Mouse (Mus musculus): ENCODE measurements around the gene Sdc3. TPM values are rescaled to one million over a fixed set of nuclear protein-coding genes. Genes with fewer than 3 reads are reported as not detected.

Sdc3 gene
- polyA plus RNA-seq, 1 experiment from 2014 or later: 113 TPM

DNA sequence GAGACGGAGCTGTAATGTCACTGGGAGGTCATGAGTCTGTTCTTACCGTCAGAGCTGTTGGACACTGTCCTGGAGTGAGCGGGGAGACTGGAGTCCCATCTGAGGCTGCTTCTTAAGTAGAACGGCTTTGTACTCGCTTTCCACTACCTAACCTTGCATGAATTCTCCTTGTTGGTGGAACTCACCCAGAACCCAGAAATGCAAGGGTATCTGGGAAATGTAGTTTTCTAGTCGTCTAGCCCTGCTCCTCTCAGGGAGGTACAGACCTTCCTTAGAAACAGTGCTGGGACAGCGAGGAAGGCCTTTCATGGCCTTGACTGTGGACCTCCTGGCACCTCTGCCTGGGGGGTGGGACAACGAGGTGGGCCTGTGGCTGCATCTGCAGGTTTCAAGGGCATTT, 67.1 kb downstream of the Sdc3 start:
- no peak overlapping the region for H3K27ac ChIP-seq (ENCODE audit: low read length)
- WGBS: 70% methylated on average over 8 of the region's 8 CpGs

DNA sequence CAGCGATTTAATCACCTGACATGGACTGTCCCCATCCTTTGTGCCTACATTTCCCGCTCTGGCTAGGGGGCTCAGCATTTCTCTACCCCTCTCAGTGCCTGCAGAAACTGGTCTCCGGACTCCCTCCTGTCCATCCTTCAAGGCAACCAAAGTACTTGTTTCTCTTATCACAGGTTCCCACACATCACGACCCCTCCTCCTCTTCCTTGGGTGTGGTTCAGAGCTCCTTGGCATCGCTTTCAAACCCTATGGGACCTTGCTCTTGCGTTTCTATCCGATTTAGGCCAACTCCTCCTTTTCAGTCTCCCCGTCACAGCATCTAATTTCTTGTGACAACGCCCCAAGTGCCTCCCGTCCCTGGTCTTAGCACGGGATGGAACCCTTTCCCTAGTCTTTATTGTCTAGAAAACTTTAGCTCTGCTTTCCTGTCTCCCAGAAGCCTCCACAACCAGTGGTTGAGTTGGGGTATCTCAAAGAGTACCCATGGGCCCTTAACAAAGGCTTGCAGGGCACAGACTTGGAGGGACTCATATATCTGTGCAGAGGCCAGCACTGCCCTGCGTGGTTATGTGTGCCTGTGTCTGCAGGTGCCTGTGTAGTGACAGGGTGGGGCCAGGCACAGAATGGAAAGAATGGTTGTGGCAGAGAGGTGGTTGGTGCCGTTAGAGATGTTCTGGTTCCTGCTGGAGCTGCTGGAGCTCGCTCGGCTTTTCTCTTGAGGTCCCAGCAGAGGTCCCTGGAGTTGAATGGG, 68.7 kb downstream of the Sdc3 start:
- peak overlapping the region; percentile 55 for H3K4me2 ChIP-seq (ENCODE audit: low read length)
- peaks cover 2% of the 10 kb centered on the region; the same call in 1 of the 2 replicates for H3K27me3 ChIP-seq (replicated peaks; ENCODE audit: control insufficient read depth, insufficient read depth, low read length)
- 54% methylated on average over 15 of the region's 15 CpGs for WGBS
- peak overlapping the region; percentile 33 for H3K9ac ChIP-seq (replicated peaks; ENCODE audit: low read depth, low read length)
- H3K36me3 ChIP-seq (ENCODE audit: control insufficient read depth, insufficient read depth): no peaks in the 10 kb centered on the region
- peaks cover 22% of the 10 kb centered on the region for H3K4me1 ChIP-seq (replicated peaks; ENCODE audit: control insufficient read depth, insufficient read depth, low read length)
- H3K27ac ChIP-seq (ENCODE audit: low read length): 0 out of 2 replicates have a peak overlapping the region, but pooled peaks have one; percentile 41
- peak overlapping the region; percentile 26 for H3K4me3 ChIP-seq (replicated peaks; ENCODE audit: low read length)
- ATAC-seq: peak; percentile 36
- no peaks in the 10 kb centered on the region for H3K9me3 ChIP-seq (ENCODE audit: control insufficient read depth, low read length)

More for the DNA sequence above, 67.1 kb downstream of the Sdc3 start:
- ATAC-seq: no peak
- Histone ChIP-seq H3K4me1 (replicated peaks; ENCODE audit: control insufficient read depth, insufficient read depth, low read length) (peaks cover 11% of the 10 kb centered on the region), H3K4me2 (ENCODE audit: low read length) (no peak overlapping the region), H3K36me3 (ENCODE audit: control insufficient read depth, insufficient read depth) (no peaks in the 10 kb centered on the region), H3K9me3 (ENCODE audit: control insufficient read depth, low read length) (no peaks in the 10 kb centered on the region), H3K4me3 (replicated peaks; ENCODE audit: low read length) (no peak overlapping the region), H3K9ac (replicated peaks; ENCODE audit: low read depth, low read length) (no peak overlapping the region), H3K27me3 (replicated peaks; ENCODE audit: control insufficient read depth, insufficient read depth, low read length) (peaks cover 2% of the 10 kb centered on the region; the same call in 1 of the 2 replicates)

DNA sequence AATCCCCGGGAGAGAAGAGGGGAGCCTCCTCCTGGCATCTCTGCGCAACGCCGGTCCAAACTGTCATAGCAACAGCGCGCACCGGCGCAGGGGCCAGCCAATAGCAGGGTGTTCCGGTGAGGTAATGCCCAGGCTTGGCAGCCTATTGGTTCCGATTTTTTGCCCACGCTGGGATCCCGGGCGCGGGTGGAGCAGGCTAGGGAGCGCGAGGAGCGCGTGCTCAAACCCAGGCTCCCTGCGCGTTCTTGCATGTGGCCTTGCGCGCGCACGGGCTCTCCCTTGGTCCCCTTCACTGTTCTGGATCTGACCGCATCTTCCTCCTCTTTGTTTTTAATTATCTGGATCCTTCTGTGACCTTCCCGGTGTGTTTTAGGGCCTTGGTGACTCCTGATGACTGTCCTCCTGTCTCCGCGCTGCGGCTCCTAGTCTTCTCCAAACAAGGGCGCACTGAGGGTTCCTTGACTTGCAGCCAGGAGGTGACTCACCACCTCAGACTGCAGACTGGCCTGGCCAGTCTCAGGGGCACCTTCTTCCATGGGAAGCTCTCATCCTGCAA, 69.4 kb downstream of the Sdc3 start:
- WGBS: 2% methylated on average over 30 of the region's 30 CpGs
- peak overlapping the region; percentile 33 for H3K9ac ChIP-seq (replicated peaks; ENCODE audit: low read depth, low read length)
- peak overlapping the region; percentile 55 for H3K4me2 ChIP-seq (ENCODE audit: low read length)
- peak overlapping the region; percentile 29; the same call in 1 of the 2 replicates for H3K27ac ChIP-seq (ENCODE audit: low read length)
- no peaks in the 10 kb centered on the region for H3K9me3 ChIP-seq (ENCODE audit: control insufficient read depth, low read length)
- no peaks in the 10 kb centered on the region for H3K36me3 ChIP-seq (ENCODE audit: control insufficient read depth, insufficient read depth)
- peak; percentile 95 for ATAC-seq
- peaks cover 6% of the 10 kb centered on the region; the same call in 1 of the 2 replicates for H3K27me3 ChIP-seq (replicated peaks; ENCODE audit: control insufficient read depth, insufficient read depth, low read length)
- H3K4me1 ChIP-seq (replicated peaks; ENCODE audit: control insufficient read depth, insufficient read depth, low read length): peaks cover 27% of the 10 kb centered on the region
- peak overlapping the region; percentile 26 for H3K4me3 ChIP-seq (replicated peaks; ENCODE audit: low read length)

DNA sequence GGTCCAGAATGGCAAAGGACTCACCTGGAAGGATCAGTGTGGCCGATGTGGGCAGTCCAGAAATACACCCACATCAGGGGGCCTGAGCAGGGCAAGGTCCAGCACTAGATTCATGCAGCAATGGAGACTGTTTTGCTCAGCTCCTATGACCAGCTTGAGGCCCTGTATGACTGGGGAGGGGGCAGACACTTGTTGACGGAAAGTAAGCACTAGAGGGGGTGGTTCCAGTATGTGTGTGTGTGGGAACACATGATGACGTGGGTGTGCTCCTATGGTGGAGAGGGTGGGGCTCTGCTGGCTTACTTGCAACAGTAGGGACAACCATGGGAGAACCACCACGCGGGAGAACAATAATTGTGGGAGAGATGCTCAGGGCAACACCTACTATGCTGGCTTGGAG, 70.2 kb downstream of the Sdc3 start:
- no peak overlapping the region for H3K4me2 ChIP-seq (ENCODE audit: low read length)
- WGBS: 75% methylated on average over 5 of the region's 5 CpGs
- no peak overlapping the region for H3K4me3 ChIP-seq (replicated peaks; ENCODE audit: low read length)
- no peak for ATAC-seq
- H3K27me3 ChIP-seq (replicated peaks; ENCODE audit: control insufficient read depth, insufficient read depth, low read length): peaks cover 11% of the 10 kb centered on the region
- peaks cover 27% of the 10 kb centered on the region for H3K4me1 ChIP-seq (replicated peaks; ENCODE audit: control insufficient read depth, insufficient read depth, low read length)
- no peaks in the 10 kb centered on the region for H3K9me3 ChIP-seq (ENCODE audit: control insufficient read depth, low read length)
- no peaks in the 10 kb centered on the region for H3K36me3 ChIP-seq (ENCODE audit: control insufficient read depth, insufficient read depth)
- H3K27ac ChIP-seq (ENCODE audit: low read length): no peak overlapping the region
- H3K9ac ChIP-seq (replicated peaks; ENCODE audit: low read depth, low read length): no peak overlapping the region

DNA sequence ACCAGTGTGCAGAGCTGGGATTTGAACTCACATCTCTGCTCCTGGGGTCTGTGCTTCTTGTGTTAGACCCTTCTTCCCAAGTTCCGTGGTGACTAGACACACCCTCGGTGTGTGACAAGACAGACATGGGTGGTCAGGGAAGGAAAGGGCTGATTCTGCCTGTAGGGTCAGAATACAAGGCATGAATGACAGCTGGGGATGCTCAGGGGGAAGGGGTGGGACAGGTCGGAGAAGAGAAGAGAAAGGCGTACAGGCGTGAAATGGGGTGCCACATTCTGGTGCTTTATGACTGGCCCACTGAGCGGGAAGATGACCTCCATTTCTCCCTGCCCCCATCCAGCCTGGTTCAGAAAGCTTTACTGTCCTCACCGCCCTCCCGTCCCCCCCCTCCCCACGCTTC, 73.1 kb downstream of the Sdc3 start:
- H3K9ac ChIP-seq (replicated peaks; ENCODE audit: low read depth, low read length): no peak overlapping the region
- no peaks in the 10 kb centered on the region for H3K36me3 ChIP-seq (ENCODE audit: control insufficient read depth, insufficient read depth)
- no peak overlapping the region for H3K4me3 ChIP-seq (replicated peaks; ENCODE audit: low read length)
- no peak overlapping the region for H3K4me2 ChIP-seq (ENCODE audit: low read length)
- H3K27ac ChIP-seq (ENCODE audit: low read length): peak overlapping the region; percentile 8; the same call in 1 of the 2 replicates
- peaks cover 27% of the 10 kb centered on the region for H3K4me1 ChIP-seq (replicated peaks; ENCODE audit: control insufficient read depth, insufficient read depth, low read length)
- no peaks in the 10 kb centered on the region for H3K9me3 ChIP-seq (ENCODE audit: control insufficient read depth, low read length)
- ATAC-seq: no peak; the same call in 1 of the 2 replicates
- WGBS: 11% methylated on average over 7 of the region's 9 CpGs
- peaks cover 30% of the 10 kb centered on the region for H3K27me3 ChIP-seq (replicated peaks; ENCODE audit: control insufficient read depth, insufficient read depth, low read length)

DNA sequence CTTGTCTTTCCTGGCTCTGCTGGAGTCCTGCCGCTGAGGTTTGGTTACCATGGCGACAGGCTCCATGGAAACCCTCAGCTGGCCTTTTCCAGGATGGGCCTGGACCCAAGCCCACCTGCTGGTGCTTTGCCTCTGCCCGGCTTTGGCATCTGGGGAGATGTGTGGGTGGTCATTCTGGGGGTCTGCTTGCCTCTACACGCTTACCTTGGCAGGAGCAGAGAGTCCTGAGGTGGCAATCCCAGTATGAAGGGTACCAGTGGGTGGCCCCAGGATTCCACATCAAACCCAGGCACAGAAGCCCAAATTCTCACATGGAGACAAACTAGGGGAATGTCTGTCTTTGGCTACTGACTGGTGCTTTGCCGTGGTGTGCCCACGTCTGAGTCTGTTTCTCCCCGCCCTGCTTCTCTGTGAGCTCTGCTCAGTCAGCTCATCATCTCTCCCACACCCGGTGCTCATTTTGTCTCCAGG, 73.6 kb downstream of the Sdc3 start:
- H3K27ac ChIP-seq (ENCODE audit: low read length): peak overlapping the region; percentile 58

DNA sequence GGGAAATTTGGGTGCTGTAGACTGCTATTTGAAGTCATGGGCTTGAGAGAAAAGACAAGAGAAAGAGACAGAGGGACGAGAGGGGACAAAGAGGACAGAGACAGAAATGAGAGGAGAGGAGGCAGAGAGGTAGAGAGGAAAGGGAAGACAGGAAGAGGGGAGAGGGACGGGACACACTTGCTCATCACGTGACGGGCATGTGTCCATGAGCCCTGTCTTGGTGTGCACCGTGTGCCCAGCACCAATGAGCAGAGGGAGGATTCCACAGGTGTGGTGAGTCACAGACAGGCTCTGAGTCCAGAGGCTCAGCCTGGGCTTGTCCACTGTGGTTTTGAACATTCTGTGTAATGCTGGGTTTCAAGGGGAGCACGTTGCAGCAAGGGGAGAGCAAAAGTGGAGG, 75.6 kb downstream of the Sdc3 start:
- Histone ChIP-seq H3K4me3 (replicated peaks; ENCODE audit: low read length) (no peak overlapping the region), H3K4me2 (ENCODE audit: low read length) (no peak overlapping the region), H3K9me3 (ENCODE audit: control insufficient read depth, low read length) (no peaks in the 10 kb centered on the region), H3K36me3 (ENCODE audit: control insufficient read depth, insufficient read depth) (no peaks in the 10 kb centered on the region), H3K27ac (ENCODE audit: low read length) (no peak overlapping the region), H3K27me3 (replicated peaks; ENCODE audit: control insufficient read depth, insufficient read depth, low read length) (peaks cover 33% of the 10 kb centered on the region), H3K9ac (replicated peaks; ENCODE audit: low read depth, low read length) (no peak overlapping the region), H3K4me1 (replicated peaks; ENCODE audit: control insufficient read depth, insufficient read depth, low read length) (peaks cover 18% of the 10 kb centered on the region)
- no peak for ATAC-seq
- WGBS: 74% methylated on average over 6 of the region's 6 CpGs

More for the DNA sequence above, 73.6 kb downstream of the Sdc3 start:
- ATAC-seq: peak; percentile 43
- H3K9ac ChIP-seq (replicated peaks; ENCODE audit: low read depth, low read length): no peak overlapping the region
- no peaks in the 10 kb centered on the region for H3K36me3 ChIP-seq (ENCODE audit: control insufficient read depth, insufficient read depth)
- H3K4me2 ChIP-seq (ENCODE audit: low read length): peak overlapping the region; percentile 16; the same call in 1 of the 2 replicates
- peaks cover 30% of the 10 kb centered on the region for H3K27me3 ChIP-seq (replicated peaks; ENCODE audit: control insufficient read depth, insufficient read depth, low read length)
- H3K4me3 ChIP-seq (replicated peaks; ENCODE audit: low read length): no peak overlapping the region
- H3K4me1 ChIP-seq (replicated peaks; ENCODE audit: control insufficient read depth, insufficient read depth, low read length): peaks cover 27% of the 10 kb centered on the region
- 5% methylated on average over 8 of the region's 8 CpGs for WGBS
- no peaks in the 10 kb centered on the region for H3K9me3 ChIP-seq (ENCODE audit: control insufficient read depth, low read length)

DNA sequence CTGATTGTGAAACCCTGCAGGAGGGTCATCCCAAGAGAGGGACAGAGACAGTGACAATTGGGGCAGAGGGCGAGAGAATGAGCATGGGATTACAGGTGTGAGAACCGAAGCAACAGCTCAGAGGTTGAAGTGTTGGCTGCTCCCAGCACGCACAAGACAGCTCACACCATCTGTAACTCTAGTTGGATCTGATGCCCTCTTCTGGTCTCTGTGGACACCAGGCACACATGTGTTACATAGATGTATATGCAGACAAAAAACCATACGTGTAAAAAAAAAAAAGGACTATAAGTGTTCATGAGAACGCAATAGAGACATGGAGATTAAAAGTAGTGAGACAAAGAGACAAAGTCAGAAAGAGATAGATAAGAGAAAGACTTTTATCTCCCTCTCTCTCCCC, 76.5 kb downstream of the Sdc3 start:
- 51% methylated on average over 5 of the region's 5 CpGs for WGBS
- no peak for ATAC-seq
- H3K4me1 ChIP-seq (replicated peaks; ENCODE audit: control insufficient read depth, insufficient read depth, low read length): peaks cover 18% of the 10 kb centered on the region

DNA sequence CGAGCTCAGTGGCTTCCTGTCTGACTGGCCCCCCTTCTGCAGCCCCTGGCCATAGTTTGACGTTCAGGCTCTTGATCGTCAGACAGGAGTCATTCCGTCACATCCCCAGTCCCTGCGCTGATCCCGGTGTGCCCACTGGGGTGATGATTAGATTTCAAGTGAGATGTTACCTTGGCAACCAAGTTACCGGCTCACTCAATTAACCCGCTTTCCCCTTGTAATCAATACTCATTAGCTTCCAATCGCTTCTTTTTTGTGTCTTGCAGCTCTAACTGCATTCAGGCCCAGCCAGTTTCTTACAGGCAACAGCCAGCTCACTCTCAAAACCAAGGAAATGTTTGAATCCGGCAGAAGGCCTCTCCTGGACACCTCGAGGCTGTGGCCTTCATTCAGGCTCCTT, 80.1 kb downstream of the Sdc3 start:
- H3K27ac ChIP-seq (ENCODE audit: low read length): no peak overlapping the region
- H3K27me3 ChIP-seq (replicated peaks; ENCODE audit: control insufficient read depth, insufficient read depth, low read length): peaks cover 31% of the 10 kb centered on the region
- no peaks in the 10 kb centered on the region for H3K9me3 ChIP-seq (ENCODE audit: control insufficient read depth, low read length)
- H3K4me2 ChIP-seq (ENCODE audit: low read length): no peak overlapping the region
- no peaks in the 10 kb centered on the region for H3K36me3 ChIP-seq (ENCODE audit: control insufficient read depth, insufficient read depth)
- no peak for ATAC-seq
- peaks cover 13% of the 10 kb centered on the region for H3K4me1 ChIP-seq (replicated peaks; ENCODE audit: control insufficient read depth, insufficient read depth, low read length)
- H3K9ac ChIP-seq (replicated peaks; ENCODE audit: low read depth, low read length): no peak overlapping the region
- 14% methylated on average over 11 of the region's 11 CpGs for WGBS
- H3K4me3 ChIP-seq (replicated peaks; ENCODE audit: low read length): no peak overlapping the region

More for the DNA sequence above, 76.5 kb downstream of the Sdc3 start:
- Histone ChIP-seq H3K27ac (ENCODE audit: low read length) (no peak overlapping the region), H3K36me3 (ENCODE audit: control insufficient read depth, insufficient read depth) (no peaks in the 10 kb centered on the region), H3K4me3 (replicated peaks; ENCODE audit: low read length) (no peak overlapping the region), H3K9me3 (ENCODE audit: control insufficient read depth, low read length) (no peaks in the 10 kb centered on the region), H3K27me3 (replicated peaks; ENCODE audit: control insufficient read depth, insufficient read depth, low read length) (peaks cover 35% of the 10 kb centered on the region), H3K9ac (replicated peaks; ENCODE audit: low read depth, low read length) (no peak overlapping the region), H3K4me2 (ENCODE audit: low read length) (no peak overlapping the region)

All from forebrain, embryonic 16.5 days (tissue).